Mouse (Mus musculus): ENCODE results near the gene Tom1l2.
A peak's percentile ranks its signal among the peaks of the same experiment; 100 is the strongest.

Gene Tom1l2

GRCm38 (mm10) chr11:60202710-60203638 is 149.7 kb downstream of the Tom1l2 start:
- DNase-seq (ENCODE audit: low read depth): no peak

- no peak for DNase-seq (ENCODE audit: low read depth)
These were observed 152.3 kb downstream of the Tom1l2 start for GRCm38 (mm10) chr11:60200384-60200783.

GRCm38 (mm10) chr11:60199702-60200184 is 153.0 kb downstream of the Tom1l2 start:
- DNase-seq (ENCODE audit: low read depth): peak; percentile 81

- no peak for DNase-seq (ENCODE audit: low read depth)
These were observed 154.1 kb downstream of the Tom1l2 start for GRCm38 (mm10) chr11:60198651-60199050.

GRCm38 (mm10) chr11:60197998-60198619 is 154.6 kb downstream of the Tom1l2 start:
- DNase-seq (ENCODE audit: low read depth): no peak

GRCm38 (mm10) chr11:60196344-60196743 is 156.4 kb downstream of the Tom1l2 start:
- DNase-seq (ENCODE audit: low read depth): no peak

GRCm38 (mm10) chr11:60195108-60195507 is 157.6 kb downstream of the Tom1l2 start:
- peak; percentile 74 for DNase-seq (ENCODE audit: low read depth)

- DNase-seq (ENCODE audit: low read depth): no peak
These were observed 159.1 kb downstream of the Tom1l2 start for GRCm38 (mm10) chr11:60193556-60193955.

GRCm38 (mm10) chr11:60192534-60192933 is 160.2 kb downstream of the Tom1l2 start:
- DNase-seq (ENCODE audit: low read depth): peak; percentile 29

- DNase-seq (ENCODE audit: low read depth): no peak
These were observed 162.6 kb downstream of the Tom1l2 start for GRCm38 (mm10) chr11:60190055-60190641.

GRCm38 (mm10) chr11:60189501-60190040 is 163.1 kb downstream of the Tom1l2 start:
- no peak for DNase-seq (ENCODE audit: low read depth)

- no peak for DNase-seq (ENCODE audit: low read depth)
These were observed 164.3 kb downstream of the Tom1l2 start for GRCm38 (mm10) chr11:60188275-60188853.

GRCm38 (mm10) chr11:60187070-60187469 is 165.6 kb downstream of the Tom1l2 start:
- DNase-seq (ENCODE audit: low read depth): no peak

- peak; percentile 65 for DNase-seq (ENCODE audit: low read depth)
These were observed 167.1 kb downstream of the Tom1l2 start for GRCm38 (mm10) chr11:60185396-60186231.

- DNase-seq (ENCODE audit: low read depth): no peak
These were observed 168.1 kb downstream of the Tom1l2 start for GRCm38 (mm10) chr11:60184346-60185325.

GRCm38 (mm10) chr11:60182741-60183140 is 170.0 kb downstream of the Tom1l2 start:
- DNase-seq (ENCODE audit: low read depth): no peak

- peak; percentile 25 for DNase-seq (ENCODE audit: low read depth)
These were observed 170.5 kb downstream of the Tom1l2 start for GRCm38 (mm10) chr11:60182116-60182670.

GRCm38 (mm10) chr11:60178506-60178905 is 174.2 kb downstream of the Tom1l2 start:
- no peak for DNase-seq (ENCODE audit: low read depth)

- DNase-seq (ENCODE audit: low read depth): no peak
These were observed 174.7 kb downstream of the Tom1l2 start for GRCm38 (mm10) chr11:60178005-60178404.

All from 416B (cell line).